Mouse (Mus musculus) urinary bladder, postnatal 4 days (tissue): ENCODE data around the gene Pithd1.

Experiments
- DNase-seq, 2 experiments: peaks; one replicate each; pipeline ENCODE4 v3.0.0; 2021 to 2022; ENCODE audit warnings: low spot score in 2 of 2

Gene Pithd1

GRCm38 (mm10) chr4:135928376-135928775 is 58.7 kb downstream of the Pithd1 start:
- no peak for DNase-seq

- no peak for DNase-seq
Measured at GRCm38 (mm10) chr4:135926861-135927260, 60.2 kb downstream of the Pithd1 start.

- no peak for DNase-seq
Measured at GRCm38 (mm10) chr4:135926195-135926808, 60.8 kb downstream of the Pithd1 start.
